Mouse (Mus musculus): ENCODE results near the gene Hoxa11. TPM values are rescaled to one million over a fixed set of nuclear protein-coding genes. Genes with fewer than 3 reads are reported as not detected.

Gene Hoxa11
- total RNA-seq, 1 experiment: 0.31 TPM

DNA sequence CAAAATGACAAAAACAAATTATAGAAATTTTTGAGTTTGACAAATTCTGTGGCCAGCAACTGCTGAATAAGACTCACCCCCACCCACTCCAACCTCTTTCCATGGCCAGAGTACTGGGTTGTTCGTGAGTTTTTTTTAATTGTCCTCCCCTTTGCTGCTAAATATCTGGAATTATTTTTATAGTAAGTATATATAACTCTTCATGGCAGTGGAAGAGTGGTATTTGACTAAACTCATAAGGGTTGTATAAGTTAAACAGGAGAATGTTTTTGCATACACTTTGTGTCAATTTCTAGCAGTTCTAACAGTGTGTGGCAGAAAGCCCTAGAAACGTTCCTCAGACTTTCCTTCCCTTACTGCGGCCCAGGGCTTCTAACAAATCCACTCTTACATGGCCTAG, 22.1 kb upstream of the Hoxa11 start:
- Histone ChIP-seq H3K9me3 (ENCODE audit: control insufficient read depth, insufficient read depth, low read depth, low read length) (no peaks in the 10 kb centered on the region), H3K4me3 (ENCODE audit: insufficient read depth in 1 of 2, low read depth in 1 of 2, low read length in 2 of 2, poor library complexity in 1 of 2, severe bottlenecking in 1 of 2) (no peak overlapping the region), H3K4me1 (ENCODE audit: control insufficient read depth in 2 of 2, insufficient read depth in 2 of 2, low read length in 2 of 2, poor library complexity in 1 of 2) (no peaks in the 10 kb centered on the region), H3K9ac (ENCODE audit: insufficient read depth, low read depth, low read length, poor library complexity, severe bottlenecking) (no peak overlapping the region), H3K36me3 (ENCODE audit: control insufficient read depth, insufficient read depth, low read length, poor library complexity, severe bottlenecking) (no peaks in the 10 kb centered on the region), H3K27ac (ENCODE audit: insufficient read depth, low read depth, low read length, poor library complexity, severe bottlenecking) (no peak overlapping the region)
- in situ Hi-C loops (cut with MboI; ENCODE audit: low sequenced_read_pairs in 2 of 2, unreplicated experiment in 2 of 2): loop anchor here in 1 of 2 experiments (5.0 to 25.0 kb wide), 2 partner anchors 45 to 1020 kb away; partner anchors contain the start of genes Creb5 and Evx1
- DNase-seq (ENCODE audit: low read depth, low spot score): no peak
- TF ChIP-seq ZNF384 (IDR thresholded peaks at IDR 0.05; ENCODE audit: low read depth, low read length) (no peak), ZC3H11A (IDR thresholded peaks at IDR 0.05; ENCODE audit: borderline replicate concordance, low read depth, low read length) (no peak), CHD2 (IDR thresholded peaks at IDR 0.05; ENCODE audit: low read depth, low read length) (no peak), MAFK (IDR thresholded peaks at IDR 0.05; ENCODE audit: insufficient read depth, low read depth, low read length) (no peak), HCFC1 (IDR thresholded peaks at IDR 0.05; ENCODE audit: borderline replicate concordance, insufficient read depth, low read length) (no peak)

DNA sequence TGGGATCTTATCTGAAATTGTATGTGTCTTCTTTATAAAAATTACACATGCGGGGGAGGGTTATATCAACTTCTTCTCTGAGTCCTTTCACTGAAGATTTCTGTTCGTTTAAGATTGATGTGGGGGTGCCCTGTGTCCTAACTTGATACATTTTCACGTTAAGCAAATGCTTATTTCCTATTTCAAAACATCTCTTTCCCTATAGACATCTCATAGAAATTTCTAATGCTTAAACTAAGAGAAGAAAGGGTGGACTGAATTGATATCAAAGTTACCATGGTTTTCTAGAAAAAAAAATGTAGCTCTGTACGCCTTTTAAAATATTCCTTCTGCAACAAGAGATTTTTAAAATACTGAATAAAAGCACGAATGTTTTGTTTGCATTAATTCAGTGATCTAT, 21.6 kb upstream of the Hoxa11 start:
- in situ Hi-C loops (cut with MboI; ENCODE audit: low sequenced_read_pairs in 2 of 2, unreplicated experiment in 2 of 2): loop anchor here in 1 of 2 experiments (5.0 to 25.0 kb wide), 2 partner anchors 45 to 1020 kb away; partner anchors contain the start of genes Creb5 and Evx1
- TF ChIP-seq HCFC1 (IDR thresholded peaks at IDR 0.05; ENCODE audit: borderline replicate concordance, insufficient read depth, low read length) (no peak), ZNF384 (IDR thresholded peaks at IDR 0.05; ENCODE audit: low read depth, low read length) (no peak), CHD2 (IDR thresholded peaks at IDR 0.05; ENCODE audit: low read depth, low read length) (no peak), ZC3H11A (IDR thresholded peaks at IDR 0.05; ENCODE audit: borderline replicate concordance, low read depth, low read length) (no peak), MAFK (IDR thresholded peaks at IDR 0.05; ENCODE audit: insufficient read depth, low read depth, low read length) (no peak)
- H3K27ac ChIP-seq (ENCODE audit: insufficient read depth, low read depth, low read length, poor library complexity, severe bottlenecking): no peak overlapping the region
- H3K9ac ChIP-seq (ENCODE audit: insufficient read depth, low read depth, low read length, poor library complexity, severe bottlenecking): no peak overlapping the region
- no peak for DNase-seq (ENCODE audit: low read depth, low spot score)
- no peaks in the 10 kb centered on the region for H3K4me1 ChIP-seq (ENCODE audit: control insufficient read depth in 2 of 2, insufficient read depth in 2 of 2, low read length in 2 of 2, poor library complexity in 1 of 2)
- H3K36me3 ChIP-seq (ENCODE audit: control insufficient read depth, insufficient read depth, low read length, poor library complexity, severe bottlenecking): no peaks in the 10 kb centered on the region
- H3K9me3 ChIP-seq (ENCODE audit: control insufficient read depth, insufficient read depth, low read depth, low read length): no peaks in the 10 kb centered on the region
- H3K4me3 ChIP-seq (ENCODE audit: insufficient read depth in 1 of 2, low read depth in 1 of 2, low read length in 2 of 2, poor library complexity in 1 of 2, severe bottlenecking in 1 of 2): no peak overlapping the region

DNA sequence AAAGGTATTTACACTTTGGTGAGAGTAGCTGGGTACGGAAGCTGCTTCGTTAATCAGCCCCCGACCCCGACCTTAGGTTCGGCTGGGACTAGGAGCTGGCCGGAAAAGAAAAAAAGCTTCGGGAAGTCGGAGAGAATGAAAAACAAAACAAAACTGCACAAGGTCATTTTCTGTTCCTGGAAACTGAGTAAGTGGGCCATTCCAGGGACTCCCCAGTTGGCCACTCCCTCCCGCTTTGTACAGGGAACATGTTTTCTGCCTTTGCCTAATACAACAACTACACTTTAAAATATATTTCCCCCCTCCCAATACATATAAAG, 21.0 kb upstream of the Hoxa11 start:
- H3K9me3 ChIP-seq (ENCODE audit: control insufficient read depth, insufficient read depth, low read depth, low read length): no peaks in the 10 kb centered on the region
- no peak for DNase-seq (ENCODE audit: low read depth, low spot score)
- no peaks in the 10 kb centered on the region for H3K36me3 ChIP-seq (ENCODE audit: control insufficient read depth, insufficient read depth, low read length, poor library complexity, severe bottlenecking)
- H3K4me1 ChIP-seq (ENCODE audit: control insufficient read depth in 2 of 2, insufficient read depth in 2 of 2, low read length in 2 of 2, poor library complexity in 1 of 2): no peaks in the 10 kb centered on the region
- no peak for TF ChIP-seq CHD2 (IDR thresholded peaks at IDR 0.05; ENCODE audit: low read depth, low read length)
- no peak for TF ChIP-seq HCFC1 (IDR thresholded peaks at IDR 0.05; ENCODE audit: borderline replicate concordance, insufficient read depth, low read length)
- no peak for TF ChIP-seq ZNF384 (IDR thresholded peaks at IDR 0.05; ENCODE audit: low read depth, low read length)
- TF ChIP-seq ZC3H11A (IDR thresholded peaks at IDR 0.05; ENCODE audit: borderline replicate concordance, low read depth, low read length): no peak
- no peak for TF ChIP-seq MAFK (IDR thresholded peaks at IDR 0.05; ENCODE audit: insufficient read depth, low read depth, low read length)
- H3K4me3 ChIP-seq (ENCODE audit: insufficient read depth in 1 of 2, low read depth in 1 of 2, low read length in 2 of 2, poor library complexity in 1 of 2, severe bottlenecking in 1 of 2): no peak overlapping the region
- H3K9ac ChIP-seq (ENCODE audit: insufficient read depth, low read depth, low read length, poor library complexity, severe bottlenecking): no peak overlapping the region
- no peak overlapping the region for H3K27ac ChIP-seq (ENCODE audit: insufficient read depth, low read depth, low read length, poor library complexity, severe bottlenecking)
- in situ Hi-C loops (cut with MboI; ENCODE audit: low sequenced_read_pairs in 2 of 2, unreplicated experiment in 2 of 2): loop anchor here in 1 of 2 experiments (5.0 to 25.0 kb wide), 2 partner anchors 46 to 1021 kb away; partner anchors contain the start of genes Creb5 and Evx1

DNA sequence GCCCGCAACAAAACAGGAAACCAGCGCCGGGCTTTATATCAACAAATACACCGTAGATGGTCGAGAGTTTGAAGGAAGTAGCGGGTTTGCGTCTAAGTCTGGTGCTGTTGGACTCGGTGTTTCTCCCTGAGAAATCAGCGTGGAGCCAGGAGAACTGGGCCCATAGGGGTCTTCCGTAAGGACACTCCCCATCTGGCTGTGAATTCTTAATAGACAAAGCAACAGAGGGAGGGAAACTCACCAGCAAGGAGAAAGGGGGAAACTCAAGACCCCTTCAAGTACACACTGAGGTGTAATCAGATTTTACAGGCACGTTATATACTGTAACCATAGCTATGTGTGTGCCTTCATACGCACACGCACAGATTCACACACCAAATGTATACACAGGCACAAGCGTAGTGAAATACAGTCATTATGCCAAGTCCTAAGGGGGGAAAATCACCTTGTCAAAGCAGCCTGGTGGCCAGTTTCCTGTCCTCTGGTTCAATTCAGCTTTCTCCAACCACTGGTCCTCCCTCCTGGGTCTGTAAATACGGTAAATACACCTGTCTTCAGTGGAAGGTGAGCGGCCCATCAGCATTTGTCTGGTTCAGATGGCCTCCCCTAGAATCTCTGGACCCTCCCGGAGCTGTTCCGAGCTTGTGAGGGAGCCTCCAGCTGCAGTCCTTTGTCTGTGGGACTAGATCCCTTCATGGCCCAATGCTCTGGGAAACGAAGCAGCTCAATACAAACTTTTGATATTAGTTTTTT, 20.5 kb upstream of the Hoxa11 start:
- no peak for DNase-seq (ENCODE audit: low read depth, low spot score)
- TF ChIP-seq ZC3H11A (IDR thresholded peaks at IDR 0.05; ENCODE audit: borderline replicate concordance, low read depth, low read length) (no peak), ZNF384 (IDR thresholded peaks at IDR 0.05; ENCODE audit: low read depth, low read length) (no peak), MAFK (IDR thresholded peaks at IDR 0.05; ENCODE audit: insufficient read depth, low read depth, low read length) (no peak), CHD2 (IDR thresholded peaks at IDR 0.05; ENCODE audit: low read depth, low read length) (no peak), HCFC1 (IDR thresholded peaks at IDR 0.05; ENCODE audit: borderline replicate concordance, insufficient read depth, low read length) (no peak)
- H3K9ac ChIP-seq (ENCODE audit: insufficient read depth, low read depth, low read length, poor library complexity, severe bottlenecking): no peak overlapping the region
- H3K4me3 ChIP-seq (ENCODE audit: insufficient read depth in 1 of 2, low read depth in 1 of 2, low read length in 2 of 2, poor library complexity in 1 of 2, severe bottlenecking in 1 of 2): no peak overlapping the region
- in situ Hi-C loops (cut with MboI; ENCODE audit: low sequenced_read_pairs in 2 of 2, unreplicated experiment in 2 of 2): loop anchor here in 1 of 2 experiments (5.0 to 25.0 kb wide), 2 partner anchors 46 to 1021 kb away; partner anchors contain the start of genes Creb5 and Evx1
- H3K4me1 ChIP-seq (ENCODE audit: control insufficient read depth in 2 of 2, insufficient read depth in 2 of 2, low read length in 2 of 2, poor library complexity in 1 of 2): no peaks in the 10 kb centered on the region
- H3K9me3 ChIP-seq (ENCODE audit: control insufficient read depth, insufficient read depth, low read depth, low read length): no peaks in the 10 kb centered on the region
- no peak overlapping the region for H3K27ac ChIP-seq (ENCODE audit: insufficient read depth, low read depth, low read length, poor library complexity, severe bottlenecking)
- H3K36me3 ChIP-seq (ENCODE audit: control insufficient read depth, insufficient read depth, low read length, poor library complexity, severe bottlenecking): no peaks in the 10 kb centered on the region
